Mouse (Mus musculus) ovary, postnatal 10 days (tissue): ENCODE data around the gene Ezh1.

Experiments used
- DNase-seq: peaks from one replicate; pipeline ENCODE4 v3.0.0; 2022; ENCODE audit warnings: low spot score

Ezh1 gene

GRCm38 (mm10) chr11:101143338-101144225 lies 82.7 kb downstream of the Ezh1 start:
- no peak for DNase-seq

GRCm38 (mm10) chr11:101142215-101142967 lies 83.9 kb downstream of the Ezh1 start:
- no peak for DNase-seq
